Mouse (Mus musculus) cortical plate, adult 2 months (tissue): Measurements from ENCODE around the gene Gys1. TPM values are rescaled to one million over a fixed set of nuclear protein-coding genes. Genes with fewer than 3 reads are reported as not detected.

ENCODE experiments used
- H3K27ac ChIP-seq: fragments of 200-500 bp; 2 replicates; pipeline ENCODE4 v1.5.1; 2012; ENCODE audit warnings: low read length, control low read depth, inconsistent platforms; ENCODE audit not compliant: insufficient read depth
- H3K4me1 ChIP-seq: fragments of 200-500 bp; 2 replicates; pipeline ENCODE4 v1.6.1; 2011; ENCODE audit warnings: low read length; ENCODE audit not compliant: control insufficient read depth, insufficient read depth
- H3K4me3 ChIP-seq: fragments of 200-500 bp; 2 replicates; pipeline ENCODE4 v1.5.1; 2011; ENCODE audit warnings: mild to moderate bottlenecking, low read length, control low read depth; ENCODE audit not compliant: insufficient read depth
- CTCF ChIP-seq: fragments of 200-500 bp; IDR thresholded peaks from 2 replicates; pipeline ENCODE4 v1.5.1; 2011; ENCODE audit warnings: mild to moderate bottlenecking, control low read depth, low read length; ENCODE audit not compliant: insufficient read depth; ENCODE audit errors: extremely low read depth
- POLR2A ChIP-seq: fragments of 200-500 bp; IDR thresholded peaks from 2 replicates; pipeline ENCODE4 v1.6.1; 2011; ENCODE audit warnings: mild to moderate bottlenecking, low read length, control low read depth; ENCODE audit not compliant: insufficient read depth; ENCODE audit errors: extremely low read depth
- polyA plus RNA-seq: library from polyadenylated mRNA; depleted of rRNA; stranded (reverse); fragments of >200 nt; gene quantifications from 2 replicates; pipeline ENCODE4 v1.2.3, GENCODE M21; 2012

The Gys1 gene
- polyA plus RNA-seq, 1 experiment: 26.4 TPM

- no peak overlapping the region for H3K4me3 ChIP-seq
- TF ChIP-seq POLR2A (no peak), CTCF (no peak)
- H3K4me1 ChIP-seq: peaks cover 2% of the 10 kb centered on the region
- no peak overlapping the region for H3K27ac ChIP-seq
Measured at GRCm38 (mm10) chr7:45436444-45436843, 1.8 kb downstream of the Gys1 start.

DNA sequence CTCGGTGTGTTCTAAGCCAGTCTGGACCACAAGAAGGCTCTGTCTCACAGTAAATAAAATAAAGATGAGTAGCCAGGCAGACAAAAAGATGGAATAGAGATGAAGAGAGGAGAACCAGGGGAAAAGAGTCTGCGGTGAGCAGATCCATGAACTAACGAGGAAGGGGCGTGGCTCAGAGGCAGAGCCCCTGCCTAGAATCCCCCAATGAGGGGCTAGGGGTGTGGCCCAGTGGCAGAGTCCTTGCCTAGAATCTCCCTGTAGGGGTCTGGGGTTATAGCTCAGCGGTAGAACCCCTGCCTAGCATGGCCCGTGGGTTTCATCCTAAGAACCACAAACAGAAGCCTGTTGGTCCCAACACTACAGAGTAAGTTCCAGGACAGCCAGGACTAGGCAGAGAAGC, 2.4 kb downstream of the Gys1 start:
- Histone ChIP-seq H3K27ac (no peak overlapping the region), H3K4me3 (no peak overlapping the region), H3K4me1 (peaks cover 2% of the 10 kb centered on the region)
- no peak for TF ChIP-seq CTCF
- no peak for TF ChIP-seq POLR2A

DNA sequence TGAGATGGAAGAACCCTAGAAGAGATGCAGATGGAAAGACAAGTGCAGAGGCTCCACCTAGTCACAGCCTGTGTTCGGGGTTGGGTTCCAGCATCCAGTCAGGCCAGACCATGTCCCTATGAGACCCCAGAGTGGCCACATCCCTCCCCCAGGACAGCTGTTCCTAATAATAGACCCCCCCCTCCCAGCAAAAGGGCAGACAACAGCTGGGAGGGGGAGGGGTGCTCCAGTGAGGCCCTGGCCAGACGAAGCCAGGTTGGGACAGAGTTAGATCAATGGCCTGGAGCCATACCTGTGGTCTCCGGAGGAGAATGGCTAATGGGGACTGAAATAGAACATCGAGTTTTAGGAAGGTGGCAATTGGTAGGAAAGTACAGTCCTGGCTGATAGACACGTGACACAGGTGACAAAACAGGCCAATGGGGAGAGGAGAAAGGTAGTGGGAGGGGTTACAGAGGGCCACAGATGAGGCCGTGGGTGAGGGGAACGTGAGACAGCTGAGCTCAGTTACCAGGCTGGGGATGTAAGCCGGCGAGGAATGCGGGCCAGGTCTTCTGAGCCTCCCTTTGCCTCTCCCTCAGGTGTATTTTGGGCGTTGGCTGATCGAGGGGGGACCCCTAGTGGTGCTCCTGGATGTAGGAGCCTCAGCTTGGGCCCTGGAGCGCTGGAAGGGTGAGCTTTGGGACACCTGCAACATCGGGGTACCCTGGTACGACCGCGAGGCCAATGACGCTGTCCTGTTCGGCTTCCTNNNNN, 3.1 kb downstream of the Gys1 start, which contains the start of gene Ruvbl2:
Gene Ruvbl2, minus strand, starts transcription at position 576 of the 756 bp plus-strand sequence.
- 0 out of 2 replicates have a peak, but pooled peaks have one; percentile 12 for TF ChIP-seq CTCF
- peak; percentile 35; the same call in 1 of the 2 replicates for TF ChIP-seq POLR2A
- H3K4me3 ChIP-seq: peak within 1 kb of the TSS; percentile 10; the same call in 1 of the 2 replicates
- H3K27ac ChIP-seq: no peak within 1 kb of the TSS
- H3K4me1 ChIP-seq: peaks cover 2% of the 10 kb centered on the region

DNA sequence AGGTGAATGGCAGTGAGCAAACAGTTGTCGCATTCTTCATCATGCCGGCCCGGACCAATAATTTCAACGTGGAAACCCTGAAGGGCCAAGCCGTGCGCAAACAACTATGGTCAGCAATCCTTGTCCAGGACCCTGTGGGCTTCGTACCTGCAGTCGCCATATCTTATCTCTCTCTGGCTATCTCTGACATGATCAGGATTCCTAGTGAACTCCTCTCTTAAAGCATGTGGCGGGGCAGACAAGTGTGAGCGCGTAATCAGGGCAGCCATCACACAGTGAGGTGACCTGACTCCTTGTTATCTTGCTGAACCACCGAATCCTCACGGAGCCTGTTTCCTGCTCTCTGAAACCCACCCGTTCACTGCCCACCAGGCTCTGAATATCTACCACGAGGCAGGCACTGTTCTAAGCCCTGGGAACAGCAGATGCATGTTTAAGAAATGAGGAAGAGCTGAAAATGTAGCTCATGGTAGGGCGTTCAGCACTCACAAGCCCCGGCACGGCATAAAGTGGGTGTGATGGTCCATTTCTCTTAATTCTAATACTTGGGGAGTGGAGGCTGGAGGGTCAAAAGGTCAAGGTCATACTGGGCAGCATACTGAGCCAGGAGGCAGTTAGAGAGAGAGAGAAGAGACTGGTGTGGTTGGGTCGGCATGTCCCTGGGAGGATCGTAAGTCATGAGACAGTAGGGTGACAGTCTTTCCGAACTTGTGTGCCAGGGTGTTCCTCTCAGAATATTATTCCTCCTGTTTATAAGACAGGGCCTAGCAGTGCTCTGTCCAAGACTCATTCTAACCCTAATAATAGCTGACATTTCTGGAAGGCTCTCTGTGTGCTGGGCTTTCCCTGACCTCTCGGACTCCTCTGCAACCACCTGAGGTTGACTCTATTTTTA, 9.1 kb downstream of the Gys1 start:
- Histone ChIP-seq H3K27ac (no peak overlapping the region), H3K4me3 (no peak overlapping the region), H3K4me1 (no peaks in the 10 kb centered on the region)
- TF ChIP-seq CTCF: no peak
- TF ChIP-seq POLR2A: no peak

DNA sequence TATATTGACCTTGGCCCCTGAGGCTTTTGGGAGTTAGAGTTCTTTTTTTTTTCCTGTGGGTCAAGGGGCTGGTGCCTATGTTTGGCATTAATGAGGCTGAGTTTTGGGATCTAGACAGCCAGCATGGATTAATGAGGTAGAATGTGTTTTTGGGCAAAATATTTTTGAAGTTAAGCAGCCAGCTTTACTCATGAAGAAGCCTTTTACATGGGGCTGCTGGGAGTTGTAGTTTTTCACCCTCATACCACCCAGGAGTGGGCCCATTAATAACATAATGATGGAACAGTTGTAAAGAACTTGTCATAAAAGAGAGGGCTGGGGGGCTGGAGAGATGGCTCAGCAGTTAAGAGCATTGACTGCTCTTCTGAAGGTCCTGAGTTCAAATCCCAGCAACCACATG, 11.9 kb downstream of the Gys1 start:
- H3K27ac ChIP-seq: no peak overlapping the region
- H3K4me3 ChIP-seq: no peak overlapping the region
- no peak for TF ChIP-seq POLR2A
- no peak for TF ChIP-seq CTCF
- no peaks in the 10 kb centered on the region for H3K4me1 ChIP-seq

GRCm38 (mm10) chr7:45447325-45447990, 12.8 kb downstream of the Gys1 start:
- Histone ChIP-seq H3K4me1 (no peaks in the 10 kb centered on the region), H3K27ac (no peak overlapping the region), H3K4me3 (peak overlapping the region; percentile 32)
- TF ChIP-seq CTCF (peak; percentile 53), POLR2A (no peak)

DNA sequence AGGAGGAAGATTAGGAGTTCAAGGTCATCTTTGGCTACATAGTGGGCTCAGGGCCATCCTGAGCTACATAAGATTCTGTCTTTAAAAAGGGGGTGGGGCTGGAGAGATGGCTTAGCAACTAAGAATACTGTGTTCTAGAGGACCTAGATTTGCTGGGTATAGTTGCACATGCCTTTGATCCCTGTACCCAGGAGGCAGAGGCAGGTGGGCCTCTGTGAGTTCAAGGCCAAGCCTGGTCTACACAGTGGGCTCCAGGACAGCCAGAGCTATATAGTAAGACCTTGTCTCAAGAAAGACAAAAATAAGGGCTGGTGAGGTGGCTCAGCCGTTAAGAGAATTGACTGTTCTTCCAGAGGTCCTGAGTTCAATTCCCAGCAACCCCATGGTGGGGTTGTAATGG, 15.3 kb downstream of the Gys1 start:
- H3K4me1 ChIP-seq: no peaks in the 10 kb centered on the region
- no peak overlapping the region for H3K4me3 ChIP-seq
- H3K27ac ChIP-seq: no peak overlapping the region
- TF ChIP-seq CTCF: no peak
- no peak for TF ChIP-seq POLR2A

GRCm38 (mm10) chr7:45451344-45451982, 16.8 kb downstream of the Gys1 start:
- TF ChIP-seq POLR2A: peak; percentile 80
- TF ChIP-seq CTCF: peak; percentile 71
- peak overlapping the region; percentile 33 for H3K4me3 ChIP-seq
- H3K27ac ChIP-seq: peak overlapping the region; percentile 9; the same call in 1 of the 2 replicates
- no peaks in the 10 kb centered on the region for H3K4me1 ChIP-seq

GRCm38 (mm10) chr7:45454971-45455370, 20.3 kb downstream of the Gys1 start:
- H3K4me1 ChIP-seq: peaks cover 3% of the 10 kb centered on the region; the same call in 1 of the 2 replicates
- H3K4me3 ChIP-seq: no peak overlapping the region
- no peak overlapping the region for H3K27ac ChIP-seq
- no peak for TF ChIP-seq CTCF
- TF ChIP-seq POLR2A: no peak
